Mouse (Mus musculus): ENCODE data around the gene Shf. TPM values are rescaled to one million over a fixed set of nuclear protein-coding genes. Genes with fewer than 3 reads are reported as not detected.

The Shf gene
- total and polyA plus RNA-seq, 3 experiments, result 1.2 to 2.7 (median 2.0) TPM

DNA sequence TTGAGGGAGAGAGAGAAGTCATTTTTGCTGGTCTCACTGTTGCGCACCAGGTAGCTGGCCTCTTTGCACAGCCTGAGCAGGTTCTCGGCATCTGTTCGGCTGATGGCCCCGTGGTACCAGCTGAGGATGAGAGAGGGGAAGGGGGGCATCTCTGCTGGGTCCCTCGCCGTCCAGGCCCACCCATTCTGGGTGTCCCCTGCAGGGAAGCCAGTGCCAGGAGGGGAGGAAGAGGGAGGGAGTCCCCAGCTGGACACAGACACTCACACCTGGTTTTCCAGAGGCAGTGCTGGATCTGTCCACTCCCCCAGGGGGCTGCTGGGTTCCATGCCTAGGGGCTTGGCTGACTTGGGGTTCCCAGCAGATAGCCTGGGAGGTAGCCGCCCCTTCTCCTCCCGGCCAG, 15.2 kb downstream of the Shf start:
- Histone ChIP-seq H3K27me3 (replicated peaks) (no peaks in the 10 kb centered on the region), H3K9me3 (replicated peaks; ENCODE audit: low read length) (no peaks in the 10 kb centered on the region), H3K79me2 (replicated peaks; ENCODE audit: control insufficient read depth, extremely low read depth, insufficient read depth, poor library complexity, severe bottlenecking) (no peaks in the 10 kb centered on the region), H3K4me1 (ENCODE audit: control insufficient read depth in 1 of 2, insufficient read depth in 2 of 2) (peaks cover 6 to 16% of the 10 kb centered on the region in 2 experiments), H3K9ac (ENCODE audit: insufficient read depth, low read depth) (no peak overlapping the region), H3K4me3 (replicated peaks in 1 of 3; ENCODE audit: low read depth in 2 of 3, low read length in 2 of 3, poor library complexity in 1 of 3) (no peak overlapping the region), H3K4me2 (ENCODE audit: insufficient read depth, low read depth, poor library complexity, severe bottlenecking) (no peak overlapping the region), H3K27ac (ENCODE audit: insufficient read depth, low read depth) (no peak overlapping the region), H3K36me3 (replicated peaks in 1 of 2; ENCODE audit: control insufficient read depth in 1 of 2, insufficient read depth in 1 of 2, low read length in 1 of 2) (no peaks in the 10 kb centered on the region)
- DNase-seq (ENCODE audit: extremely low read depth), result no peak
- no peak for TF ChIP-seq RAD21 (IDR thresholded peaks at IDR 0.05; ENCODE audit: low read depth, low read length)
- TF ChIP-seq EP300 (IDR thresholded peaks at IDR 0.05; ENCODE audit: low read length), result no peak
- no peak for TF ChIP-seq RCOR1 (conservative IDR thresholded peaks at IDR 0.05; ENCODE audit: low read depth, low read length)
- no peak for TF ChIP-seq NELFE (IDR thresholded peaks at IDR 0.05; ENCODE audit: low read depth, low read length)
- no peak for TF ChIP-seq MAFK (IDR thresholded peaks at IDR 0.05; ENCODE audit: insufficient replicate concordance, low read length)
- no peak for TF ChIP-seq HCFC1 (IDR thresholded peaks at IDR 0.05; ENCODE audit: low read depth, low read length)
- TF ChIP-seq BHLHE40 (IDR thresholded peaks at IDR 0.05; ENCODE audit: low read depth, low read length), result no peak
- TF ChIP-seq SMC3 (IDR thresholded peaks at IDR 0.05; ENCODE audit: low read depth, low read length), result no peak
- TF ChIP-seq CHD1 (IDR thresholded peaks at IDR 0.05; ENCODE audit: low read depth, low read length), result no peak
- no peak for TF ChIP-seq NRF1 (IDR thresholded peaks at IDR 0.05; ENCODE audit: low read depth, low read length)
- no peak for TF ChIP-seq IRF4 (IDR thresholded peaks at IDR 0.05; ENCODE audit: low read depth, low read length)
- no peak for TF ChIP-seq CTCF (conservative IDR thresholded peaks at IDR 0.05 in 1 of 2, IDR thresholded peaks at IDR 0.05 in 1 of 2; ENCODE audit: low read depth in 2 of 2, low read length in 2 of 2)
- no peak for TF ChIP-seq JUN (IDR thresholded peaks at IDR 0.05; ENCODE audit: insufficient read depth, low read depth, low read length)
- TF ChIP-seq MEF2A (IDR thresholded peaks at IDR 0.05; ENCODE audit: borderline replicate concordance, low read depth, low read length), result no peak
- no peak for TF ChIP-seq ZC3H11A (IDR thresholded peaks at IDR 0.05; ENCODE audit: low read depth, low read length)
- TF ChIP-seq POLR2A (IDR thresholded peaks at IDR 0.05; ENCODE audit: low read depth, low read length), result no peak
- no peak for TF ChIP-seq ZKSCAN1 (IDR thresholded peaks at IDR 0.05; ENCODE audit: borderline replicate concordance, low read depth, low read length)
- TF ChIP-seq TCF12 (IDR thresholded peaks at IDR 0.05; ENCODE audit: low read depth, low read length), result no peak
- in situ Hi-C loops (cut with MboI; ENCODE audit: low pct_ligation_motif_present, low pct_unique_long_range_greater_than_20kb, low sequenced_read_pairs) (no loop called here), dilution Hi-C loops (cut with MboI; ENCODE audit: extremely low pct_ligation_motif_present, extremely low pct_unique_long_range_greater_than_20kb, low sequenced_read_pairs) (no loop called here)

DNA sequence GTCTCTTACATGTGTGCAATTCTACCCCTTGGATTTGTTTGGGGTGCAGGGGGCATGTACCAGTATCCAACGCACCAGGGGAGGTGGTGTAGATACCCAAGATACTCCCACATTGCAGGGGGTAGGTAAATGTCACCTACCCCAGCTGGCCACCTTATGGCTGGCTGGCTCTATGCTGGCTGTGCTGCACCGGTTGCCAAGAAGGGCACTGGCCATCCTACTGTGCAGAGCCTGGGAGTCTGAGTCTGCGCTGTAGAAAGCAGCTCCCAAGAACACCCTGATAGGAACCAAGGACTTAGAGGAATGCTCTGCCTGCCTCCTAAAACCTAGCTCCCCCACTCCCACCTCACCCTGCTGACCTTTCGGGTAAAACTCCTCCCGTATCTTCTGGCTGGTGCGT, 16.0 kb downstream of the Shf start:
- Histone ChIP-seq H3K9ac (ENCODE audit: insufficient read depth, low read depth) (no peak overlapping the region), H3K36me3 (replicated peaks in 1 of 2; ENCODE audit: control insufficient read depth in 1 of 2, insufficient read depth in 1 of 2, low read length in 1 of 2) (no peaks in the 10 kb centered on the region), H3K79me2 (replicated peaks; ENCODE audit: control insufficient read depth, extremely low read depth, insufficient read depth, poor library complexity, severe bottlenecking) (no peaks in the 10 kb centered on the region), H3K4me3 (replicated peaks in 1 of 3; ENCODE audit: low read depth in 2 of 3, low read length in 2 of 3, poor library complexity in 1 of 3) (no peak overlapping the region), H3K4me2 (ENCODE audit: insufficient read depth, low read depth, poor library complexity, severe bottlenecking) (no peak overlapping the region), H3K27me3 (replicated peaks) (peaks cover 1% of the 10 kb centered on the region), H3K27ac (ENCODE audit: insufficient read depth, low read depth) (no peak overlapping the region), H3K4me1 (ENCODE audit: control insufficient read depth in 1 of 2, insufficient read depth in 2 of 2) (peaks cover 6 to 20% of the 10 kb centered on the region in 2 experiments), H3K9me3 (replicated peaks; ENCODE audit: low read length) (no peaks in the 10 kb centered on the region)
- dilution Hi-C loops (cut with MboI; ENCODE audit: extremely low pct_ligation_motif_present, extremely low pct_unique_long_range_greater_than_20kb, low sequenced_read_pairs) (no loop called here), in situ Hi-C loops (cut with MboI; ENCODE audit: low pct_ligation_motif_present, low pct_unique_long_range_greater_than_20kb, low sequenced_read_pairs) (no loop called here)
- TF ChIP-seq TBP (conservative IDR thresholded peaks at IDR 0.05; ENCODE audit: low read depth, low read length), result no peak
- TF ChIP-seq RAD21 (IDR thresholded peaks at IDR 0.05; ENCODE audit: low read depth, low read length), result no peak
- no peak for TF ChIP-seq SIN3A (IDR thresholded peaks at IDR 0.05; ENCODE audit: low read length)
- no peak for TF ChIP-seq MYC (IDR thresholded peaks at IDR 0.05; ENCODE audit: low read depth, low read length)
- TF ChIP-seq NELFE (IDR thresholded peaks at IDR 0.05; ENCODE audit: low read depth, low read length), result no peak
- no peak for TF ChIP-seq CHD1 (IDR thresholded peaks at IDR 0.05; ENCODE audit: low read depth, low read length)
- TF ChIP-seq PAX5 (IDR thresholded peaks at IDR 0.05; ENCODE audit: low read length), result no peak
- no peak for TF ChIP-seq TCF12 (IDR thresholded peaks at IDR 0.05; ENCODE audit: low read depth, low read length)
- TF ChIP-seq MAX (IDR thresholded peaks at IDR 0.05; ENCODE audit: low read length), result no peak
- TF ChIP-seq USF2 (conservative IDR thresholded peaks at IDR 0.05; ENCODE audit: low read depth, low read length), result no peak
- TF ChIP-seq MAFK (IDR thresholded peaks at IDR 0.05; ENCODE audit: insufficient replicate concordance, low read length), result no peak
- no peak for TF ChIP-seq IRF4 (IDR thresholded peaks at IDR 0.05; ENCODE audit: low read depth, low read length)
- no peak for TF ChIP-seq CHD2 (IDR thresholded peaks at IDR 0.05; ENCODE audit: low read length)
- no peak for TF ChIP-seq BHLHE40 (IDR thresholded peaks at IDR 0.05; ENCODE audit: low read depth, low read length)
- TF ChIP-seq ZKSCAN1 (IDR thresholded peaks at IDR 0.05; ENCODE audit: borderline replicate concordance, low read depth, low read length), result no peak
- no peak for TF ChIP-seq POLR2A (IDR thresholded peaks at IDR 0.05; ENCODE audit: low read depth, low read length)
- TF ChIP-seq POLR2AphosphoS2 (IDR thresholded peaks at IDR 0.05; ENCODE audit: low read depth, low read length), result no peak
- TF ChIP-seq KAT2A (IDR thresholded peaks at IDR 0.05; ENCODE audit: insufficient replicate concordance, low read length), result no peak
- DNase-seq (ENCODE audit: extremely low read depth), result no peak

Measured in CH12.LX (cell line).